Mouse (Mus musculus) liver, adult 2 months (tissue): Measurements from ENCODE around the gene Arhgap42.

Experiments used
- CTCF ChIP-seq: fragments of 200-500 bp; IDR thresholded peaks from 2 replicates; pipeline ENCODE4 v1.5.1; 2011; ENCODE audit warnings: low read depth, low read length, control low read depth
- POLR2A ChIP-seq: fragments of 200-500 bp; IDR thresholded peaks from 2 replicates; pipeline ENCODE4 v1.6.1; 2011; ENCODE audit warnings: low read length, control low read depth; ENCODE audit not compliant: insufficient read depth; ENCODE audit errors: extremely low read depth

DNA sequence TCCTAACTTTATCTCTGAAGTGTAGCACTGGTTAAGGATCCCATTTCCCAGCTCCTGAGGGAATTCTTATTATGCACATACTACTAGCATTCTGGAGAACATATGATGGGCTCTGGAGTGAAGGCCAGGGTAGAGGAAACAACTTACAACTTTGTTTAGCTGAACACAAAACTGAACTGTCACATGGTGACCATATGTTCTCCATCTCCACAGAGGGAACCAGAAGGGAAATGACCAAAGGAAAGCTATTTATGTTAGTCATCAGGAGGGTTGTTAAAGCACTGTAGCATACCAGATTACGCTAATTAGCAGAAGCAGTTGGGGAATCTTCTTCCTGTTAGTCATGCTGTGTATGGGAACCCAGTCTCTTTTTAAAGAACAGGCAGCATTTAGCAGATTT is 145.8 kb downstream of the Arhgap42 start:
- TF ChIP-seq CTCF (no peak), POLR2A (no peak)
